Mouse (Mus musculus): ENCODE measurements around the gene Akip1. TPM values are rescaled to one million over a fixed set of nuclear protein-coding genes. Genes with fewer than 3 reads are reported as not detected.

The Akip1 gene
- total and polyA plus RNA-seq, 3 experiments = 35.0 to 46.2 (median 42.5) TPM

- Histone ChIP-seq H3K9me3 (replicated peaks; ENCODE audit: low read length) (no peaks in the 10 kb centered on the region), H3K4me2 (ENCODE audit: insufficient read depth, low read depth, poor library complexity, severe bottlenecking) (no peak overlapping the region), H3K27ac (ENCODE audit: insufficient read depth, low read depth) (no peak overlapping the region), H3K79me2 (replicated peaks; ENCODE audit: control insufficient read depth, extremely low read depth, insufficient read depth, poor library complexity, severe bottlenecking) (no peaks in the 10 kb centered on the region), H3K4me1 (ENCODE audit: control insufficient read depth in 1 of 2, insufficient read depth in 2 of 2) (no peaks in the 10 kb centered on the region), H3K36me3 (replicated peaks in 1 of 2; ENCODE audit: control insufficient read depth in 1 of 2, insufficient read depth in 1 of 2, low read length in 1 of 2) (peaks cover 51 to 86% of the 10 kb centered on the region in 2 experiments), H3K4me3 (replicated peaks in 1 of 3; ENCODE audit: low read depth in 2 of 3, low read length in 2 of 3, poor library complexity in 1 of 3) (no peak overlapping the region), H3K9ac (ENCODE audit: insufficient read depth, low read depth) (no peak overlapping the region), H3K27me3 (replicated peaks) (no peaks in the 10 kb centered on the region)
- no peak for DNase-seq (ENCODE audit: extremely low read depth)
- in situ Hi-C loops (cut with MboI; ENCODE audit: low pct_ligation_motif_present, low pct_unique_long_range_greater_than_20kb, low sequenced_read_pairs) = no loop called here
- TF ChIP-seq RCOR1 (conservative IDR thresholded peaks at IDR 0.05; ENCODE audit: low read depth, low read length) (no peak), UBTF (IDR thresholded peaks at IDR 0.05; ENCODE audit: low read depth, low read length) (no peak), POLR2AphosphoS2 (IDR thresholded peaks at IDR 0.05; ENCODE audit: low read depth, low read length) (no peak), MAX (IDR thresholded peaks at IDR 0.05; ENCODE audit: low read length) (no peak), CTCF (conservative IDR thresholded peaks at IDR 0.05 in 1 of 2, IDR thresholded peaks at IDR 0.05 in 1 of 2; ENCODE audit: low read depth in 2 of 2, low read length in 2 of 2) (no peak), PAX5 (IDR thresholded peaks at IDR 0.05; ENCODE audit: low read length) (no peak), BHLHE40 (IDR thresholded peaks at IDR 0.05; ENCODE audit: low read depth, low read length) (no peak), NELFE (IDR thresholded peaks at IDR 0.05; ENCODE audit: low read depth, low read length) (no peak), SMC3 (IDR thresholded peaks at IDR 0.05; ENCODE audit: low read depth, low read length) (no peak), ZKSCAN1 (IDR thresholded peaks at IDR 0.05; ENCODE audit: borderline replicate concordance, low read depth, low read length) (no peak), HCFC1 (IDR thresholded peaks at IDR 0.05; ENCODE audit: low read depth, low read length) (no peak), TBP (conservative IDR thresholded peaks at IDR 0.05; ENCODE audit: low read depth, low read length) (no peak), MYC (IDR thresholded peaks at IDR 0.05; ENCODE audit: low read depth, low read length) (no peak), POLR2A (IDR thresholded peaks at IDR 0.05; ENCODE audit: low read depth, low read length) (no peak), MAFK (IDR thresholded peaks at IDR 0.05; ENCODE audit: insufficient replicate concordance, low read length) (no peak)
- dilution Hi-C loops (cut with MboI; ENCODE audit: extremely low pct_ligation_motif_present, extremely low pct_unique_long_range_greater_than_20kb, low sequenced_read_pairs) = no loop called here
These were observed 36.4 kb downstream of the Akip1 start for GRCm38 (mm10) chr7:109739822-109740370.

- Histone ChIP-seq H3K9me3 (replicated peaks; ENCODE audit: low read length) (no peaks in the 10 kb centered on the region), H3K79me2 (replicated peaks; ENCODE audit: control insufficient read depth, extremely low read depth, insufficient read depth, poor library complexity, severe bottlenecking) (no peaks in the 10 kb centered on the region), H3K4me3 (replicated peaks in 1 of 3; ENCODE audit: low read depth in 2 of 3, low read length in 2 of 3, poor library complexity in 1 of 3) (no peak overlapping the region), H3K36me3 (replicated peaks in 1 of 2; ENCODE audit: control insufficient read depth in 1 of 2, insufficient read depth in 1 of 2, low read length in 1 of 2) (peaks cover 50 to 83% of the 10 kb centered on the region in 2 experiments), H3K4me2 (ENCODE audit: insufficient read depth, low read depth, poor library complexity, severe bottlenecking) (no peak overlapping the region), H3K27me3 (replicated peaks) (no peaks in the 10 kb centered on the region), H3K4me1 (ENCODE audit: control insufficient read depth in 1 of 2, insufficient read depth in 2 of 2) (no peaks in the 10 kb centered on the region), H3K27ac (ENCODE audit: insufficient read depth, low read depth) (no peak overlapping the region), H3K9ac (ENCODE audit: insufficient read depth, low read depth) (no peak overlapping the region)
- dilution Hi-C loops (cut with MboI; ENCODE audit: extremely low pct_ligation_motif_present, extremely low pct_unique_long_range_greater_than_20kb, low sequenced_read_pairs) = no loop called here
- in situ Hi-C loops (cut with MboI; ENCODE audit: low pct_ligation_motif_present, low pct_unique_long_range_greater_than_20kb, low sequenced_read_pairs) = no loop called here
- no peak for DNase-seq (ENCODE audit: extremely low read depth)
- TF ChIP-seq TBP (conservative IDR thresholded peaks at IDR 0.05; ENCODE audit: low read depth, low read length) = no peak
- TF ChIP-seq ZNF384 (IDR thresholded peaks at IDR 0.05; ENCODE audit: low read depth, low read length) = no peak
- TF ChIP-seq RAD21 (IDR thresholded peaks at IDR 0.05; ENCODE audit: low read depth, low read length) = no peak
- no peak for TF ChIP-seq MAX (IDR thresholded peaks at IDR 0.05; ENCODE audit: low read length)
- no peak for TF ChIP-seq USF2 (conservative IDR thresholded peaks at IDR 0.05; ENCODE audit: low read depth, low read length)
- no peak for TF ChIP-seq IRF4 (IDR thresholded peaks at IDR 0.05; ENCODE audit: low read depth, low read length)
- TF ChIP-seq POLR2AphosphoS2 (IDR thresholded peaks at IDR 0.05; ENCODE audit: low read depth, low read length) = no peak
- no peak for TF ChIP-seq ZMIZ1 (IDR thresholded peaks at IDR 0.05; ENCODE audit: low read depth, low read length)
- TF ChIP-seq MXI1 (IDR thresholded peaks at IDR 0.05; ENCODE audit: low read depth, low read length) = no peak
- no peak for TF ChIP-seq HCFC1 (IDR thresholded peaks at IDR 0.05; ENCODE audit: low read depth, low read length)
These were observed 37.6 kb downstream of the Akip1 start for GRCm38 (mm10) chr7:109741060-109741459.
